Mouse (Mus musculus) liver, embryonic 16.5 days (tissue): Measurements from ENCODE around the gene Sulf2. TPM values are rescaled to one million over a fixed set of nuclear protein-coding genes. Genes with fewer than 3 reads are reported as not detected.

ENCODE experiments used
- ATAC-seq: fragments of 200-750 bp; cut with Nextera tagmentation; 2 replicates; pipeline ENCODE4 v1.8.0; 2017; ENCODE audit warnings: low read depth, mild to moderate bottlenecking, moderate number of reproducible peaks, moderate library complexity
- H3K27ac ChIP-seq: fragments of 300-500 bp; sonication (generic); 2 replicates; pipeline ENCODE4 v1.5.1; 2014; ENCODE audit warnings: mild to moderate bottlenecking, low read length
- H3K27me3 ChIP-seq: fragments of 300-500 bp; sonication (generic); 2 replicates; pipeline ENCODE4 v1.6.1; 2014; ENCODE audit warnings: low read depth, low read length, mixed read lengths; ENCODE audit not compliant: control insufficient read depth, insufficient read depth
- H3K36me3 ChIP-seq: fragments of 300-500 bp; sonication (generic); 2 replicates; pipeline ENCODE4 v1.6.1; 2014; ENCODE audit warnings: mild to moderate bottlenecking; ENCODE audit not compliant: control insufficient read depth, insufficient read depth
- H3K4me1 ChIP-seq: fragments of 300-500 bp; sonication (generic); 2 replicates; pipeline ENCODE4 v1.6.1; 2014; ENCODE audit warnings: low read depth, low read length, mixed read lengths; ENCODE audit not compliant: control insufficient read depth
- H3K4me2 ChIP-seq: fragments of 300-500 bp; sonication (generic); 2 replicates; pipeline ENCODE4 v1.6.1; 2014; ENCODE audit warnings: low read depth, low read length, mixed read lengths
- H3K4me3 ChIP-seq: fragments of 300-500 bp; sonication (generic); 2 replicates; pipeline ENCODE4 v1.5.1; 2014; ENCODE audit warnings: low read depth, mild to moderate bottlenecking, low read length
- H3K9ac ChIP-seq: fragments of 300-500 bp; sonication (generic); 2 replicates; pipeline ENCODE4 v1.6.1; 2014; ENCODE audit warnings: low read depth, low read length
- H3K9me3 ChIP-seq: fragments of 300-500 bp; sonication (generic); replicated peaks from 2 replicates; pipeline ENCODE4 v1.6.1; 2016; ENCODE audit warnings: low read length; ENCODE audit not compliant: control insufficient read depth
- WGBS: fragments of 180-500 bp; shearing (Covaris S2); extraction: QIAGEN DNeasy Blood & Tissue Kit; methylation state at CpG from one replicate; pipeline ENCODE4 v1.1.7; 2014; ENCODE audit not compliant: insufficient replicate concordance; 5-methylcytosine and 5-hydroxymethylcytosine counted together
- polyA plus RNA-seq: library from polyadenylated mRNA; unstranded; fragments of >200 nt; fragmentation: Nextera tagmentation; extraction: Ambion mirVana; gene quantifications from 2 replicates; pipeline ENCODE4 v1.2.1, GENCODE M21; 2015

Gene Sulf2
- polyA plus RNA-seq, 1 experiment from 2014 or later, result 1.2 TPM

DNA sequence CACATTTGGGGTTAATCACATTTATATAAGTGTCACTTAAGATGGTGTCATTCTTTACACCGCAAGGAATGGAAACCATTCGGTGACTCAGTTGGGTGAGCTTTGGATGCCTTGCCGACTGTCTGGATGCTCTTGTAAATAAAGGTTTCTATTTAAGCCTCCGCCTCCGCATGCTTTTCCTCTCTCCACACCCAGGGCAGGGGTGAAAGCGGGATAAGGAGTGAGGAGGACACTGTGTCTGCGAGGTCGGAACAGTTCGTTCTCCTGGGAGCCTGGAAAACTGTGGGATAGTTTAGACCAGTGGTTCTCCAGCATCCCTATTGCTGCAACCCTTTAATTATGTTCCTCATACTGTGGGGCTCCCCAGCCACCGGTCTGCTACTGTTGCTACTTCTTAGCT is 82.4 kb downstream of the Sulf2 start:
- Histone ChIP-seq H3K27ac (no peak overlapping the region), H3K27me3 (no peaks in the 10 kb centered on the region), H3K9me3 (no peaks in the 10 kb centered on the region), H3K9ac (no peak overlapping the region), H3K4me1 (no peaks in the 10 kb centered on the region), H3K36me3 (peaks cover 2% of the 10 kb centered on the region), H3K4me2 (no peak overlapping the region), H3K4me3 (no peak overlapping the region)
- no peak for ATAC-seq
- 67% methylated on average over 10 of the region's 10 CpGs for WGBS

GRCm38 (mm10) chr2:166071889-166072288 is 83.6 kb downstream of the Sulf2 start:
- no peak overlapping the region for H3K4me3 ChIP-seq
- no peaks in the 10 kb centered on the region for H3K4me1 ChIP-seq
- 65% methylated on average over 9 of the region's 9 CpGs for WGBS
- no peak overlapping the region for H3K27ac ChIP-seq
- H3K9ac ChIP-seq, result no peak overlapping the region
- H3K9me3 ChIP-seq, result no peaks in the 10 kb centered on the region
- H3K27me3 ChIP-seq, result no peaks in the 10 kb centered on the region
- H3K36me3 ChIP-seq, result peaks cover 2% of the 10 kb centered on the region
- no peak for ATAC-seq
- no peak overlapping the region for H3K4me2 ChIP-seq

DNA sequence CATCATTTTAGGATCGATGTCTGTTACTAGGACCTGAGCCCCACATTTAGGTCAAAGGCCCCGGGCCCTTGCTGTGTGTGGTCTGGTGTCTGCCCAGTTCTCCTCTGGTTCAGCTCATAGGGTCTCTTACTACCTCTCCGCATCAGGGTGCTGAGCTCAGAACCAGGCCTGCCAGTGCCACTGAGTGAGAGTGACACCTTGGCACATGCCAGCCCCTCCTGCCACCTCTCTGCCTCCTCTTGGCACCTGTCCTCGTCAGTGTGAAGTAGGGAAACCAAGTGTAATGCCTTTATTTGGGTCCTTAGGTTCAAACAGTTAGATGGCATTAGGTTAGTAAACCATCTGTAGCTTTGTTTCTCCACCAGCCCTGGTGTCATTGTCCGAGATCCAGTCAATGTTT is 84.0 kb downstream of the Sulf2 start:
- ATAC-seq, result no peak
- Histone ChIP-seq H3K9ac (no peak overlapping the region), H3K27ac (no peak overlapping the region), H3K4me2 (no peak overlapping the region), H3K27me3 (no peaks in the 10 kb centered on the region), H3K36me3 (peaks cover 2% of the 10 kb centered on the region), H3K4me1 (no peaks in the 10 kb centered on the region), H3K4me3 (no peak overlapping the region), H3K9me3 (no peaks in the 10 kb centered on the region)
- WGBS, result 68% methylated on average over 5 of the region's 5 CpGs

DNA sequence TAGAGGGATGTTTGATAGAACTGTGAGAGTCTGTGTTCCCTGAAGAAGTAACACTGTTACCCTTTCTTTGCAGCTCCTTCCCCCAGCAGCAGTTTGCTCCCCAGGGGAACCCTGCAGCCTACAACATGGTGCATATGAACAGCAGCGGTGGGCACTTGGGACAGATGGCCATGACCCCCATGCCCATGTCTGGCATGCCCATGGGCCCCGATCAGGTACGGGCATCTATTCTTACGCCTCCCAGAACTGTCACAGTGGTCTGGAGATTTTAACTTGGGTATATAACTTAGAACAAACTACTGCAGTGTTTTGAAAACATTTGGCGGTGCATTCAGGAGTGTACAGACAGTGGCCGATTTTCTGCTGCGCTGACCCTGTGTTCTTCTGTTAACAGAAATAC is 85.7 kb downstream of the Sulf2 start:
- Histone ChIP-seq H3K36me3 (peaks cover 2% of the 10 kb centered on the region), H3K27me3 (no peaks in the 10 kb centered on the region), H3K9ac (no peak overlapping the region), H3K4me2 (no peak overlapping the region), H3K9me3 (no peaks in the 10 kb centered on the region), H3K4me3 (no peak overlapping the region), H3K4me1 (no peaks in the 10 kb centered on the region), H3K27ac (no peak overlapping the region)
- WGBS, result 80% methylated on average over 7 of the region's 7 CpGs
- no peak for ATAC-seq

GRCm38 (mm10) chr2:166069164-166069563 is 86.3 kb downstream of the Sulf2 start:
- Histone ChIP-seq H3K27ac (no peak overlapping the region), H3K36me3 (peaks cover 2% of the 10 kb centered on the region)

DNA sequence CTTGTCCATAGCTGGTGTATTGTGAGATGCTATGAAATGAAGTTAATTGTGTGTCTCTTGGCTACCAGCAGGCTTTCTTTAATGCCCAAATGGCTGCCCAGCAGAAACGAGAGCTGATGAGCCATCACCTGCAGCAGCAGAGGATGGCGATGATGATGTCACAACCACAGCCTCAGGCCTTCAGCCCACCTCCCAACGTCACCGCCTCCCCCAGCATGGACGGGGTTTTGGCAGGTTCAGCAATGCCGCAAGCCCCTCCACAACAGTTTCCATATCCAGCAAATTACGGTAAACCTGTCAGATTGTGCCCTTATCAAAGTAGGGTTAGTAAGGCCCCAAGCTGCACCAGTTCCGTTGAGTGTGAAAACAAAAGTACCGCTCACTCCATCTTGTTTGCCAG is 87.2 kb downstream of the Sulf2 start:
- WGBS, result 73% methylated on average over 9 of the region's 9 CpGs
- no peak overlapping the region for H3K4me3 ChIP-seq
- no peak for ATAC-seq
- no peaks in the 10 kb centered on the region for H3K27me3 ChIP-seq
- no peak overlapping the region for H3K27ac ChIP-seq
- H3K9me3 ChIP-seq, result no peaks in the 10 kb centered on the region
- H3K4me2 ChIP-seq, result no peak overlapping the region
- no peak overlapping the region for H3K9ac ChIP-seq
- H3K36me3 ChIP-seq, result peaks cover 2% of the 10 kb centered on the region
- no peaks in the 10 kb centered on the region for H3K4me1 ChIP-seq

More at GRCm38 (mm10) chr2:166069164-166069563, 86.3 kb downstream of the Sulf2 start:
- Histone ChIP-seq H3K4me1 (no peaks in the 10 kb centered on the region), H3K4me2 (no peak overlapping the region), H3K4me3 (no peak overlapping the region), H3K27me3 (no peaks in the 10 kb centered on the region), H3K9me3 (no peaks in the 10 kb centered on the region), H3K9ac (no peak overlapping the region)
- 63% methylated on average over 5 of the region's 5 CpGs for WGBS
- ATAC-seq, result no peak

GRCm38 (mm10) chr2:166066434-166066833 is 89.0 kb downstream of the Sulf2 start:
- Histone ChIP-seq H3K9me3 (no peaks in the 10 kb centered on the region), H3K4me3 (no peak overlapping the region), H3K4me2 (no peak overlapping the region), H3K27me3 (no peaks in the 10 kb centered on the region), H3K4me1 (no peaks in the 10 kb centered on the region), H3K27ac (no peak overlapping the region), H3K36me3 (peaks cover 2% of the 10 kb centered on the region), H3K9ac (no peak overlapping the region)
- WGBS, result 70% methylated on average over 4 of the region's 4 CpGs
- no peak for ATAC-seq

DNA sequence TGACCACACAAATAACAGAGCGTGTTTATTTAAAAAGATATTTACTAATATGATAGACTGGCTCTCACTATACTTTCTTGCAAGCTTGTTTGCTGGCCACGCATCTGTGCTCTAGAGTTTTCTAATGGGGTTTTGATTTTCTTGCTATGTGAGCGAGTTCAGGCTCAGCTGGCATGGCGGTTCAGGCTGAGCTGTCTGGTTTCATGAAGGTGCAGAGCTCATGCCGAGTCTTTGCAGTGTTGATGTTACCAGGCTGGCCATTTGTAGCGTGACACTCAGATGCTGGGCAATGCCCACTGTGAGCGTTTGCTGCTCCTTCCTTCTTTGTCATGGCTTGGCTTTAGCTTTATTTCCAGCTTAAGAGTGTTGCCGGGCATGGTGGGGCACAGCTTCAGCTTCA is 93.0 kb downstream of the Sulf2 start:
- Histone ChIP-seq H3K4me1 (no peaks in the 10 kb centered on the region), H3K36me3 (peaks cover 3% of the 10 kb centered on the region), H3K27ac (no peak overlapping the region), H3K9me3 (no peaks in the 10 kb centered on the region), H3K9ac (no peak overlapping the region), H3K4me3 (no peak overlapping the region), H3K4me2 (no peak overlapping the region), H3K27me3 (no peaks in the 10 kb centered on the region)
- WGBS, result 77% methylated on average over 8 of the region's 8 CpGs
- ATAC-seq, result no peak

- ATAC-seq, result no peak
- H3K27me3 ChIP-seq, result no peaks in the 10 kb centered on the region
- 55% methylated on average over 1 of the region's 1 CpGs for WGBS
- H3K36me3 ChIP-seq, result peaks cover 3% of the 10 kb centered on the region
- no peaks in the 10 kb centered on the region for H3K9me3 ChIP-seq
- no peak overlapping the region for H3K9ac ChIP-seq
- H3K4me1 ChIP-seq, result no peaks in the 10 kb centered on the region
- no peak overlapping the region for H3K27ac ChIP-seq
- no peak overlapping the region for H3K4me2 ChIP-seq
- H3K4me3 ChIP-seq, result no peak overlapping the region
Measured at GRCm38 (mm10) chr2:166062008-166062407, 93.5 kb downstream of the Sulf2 start.
